Mouse (Mus musculus): ENCODE data around the gene Pafah1b2. TPM values are rescaled to one million over a fixed set of nuclear protein-coding genes. Genes with fewer than 3 reads are reported as not detected.

The Pafah1b2 gene
- polyA plus RNA-seq, 1 experiment from 2014 or later: 82.8 TPM

DNA sequence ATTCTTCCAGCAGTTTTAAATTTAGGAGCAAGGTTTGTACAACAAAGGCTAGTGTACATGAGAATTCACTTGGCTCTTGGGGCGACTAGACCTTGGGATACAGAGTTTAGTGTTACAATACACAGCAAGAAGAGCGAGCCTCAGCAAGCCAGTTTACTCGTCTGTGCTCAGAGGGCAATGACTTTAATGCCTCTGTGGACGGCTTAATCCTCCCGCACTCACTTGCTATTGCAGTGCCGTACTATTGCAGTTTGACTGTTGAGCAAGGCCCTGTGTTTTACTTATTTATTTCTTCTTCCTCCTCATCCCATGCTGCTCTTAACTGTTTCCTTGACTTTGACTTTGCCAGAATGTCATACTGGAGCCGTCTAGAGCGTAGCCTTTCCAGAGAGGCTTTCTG lies 37.7 kb upstream of the Pafah1b2 start:
- H3K9ac ChIP-seq (replicated peaks; ENCODE audit: low read depth): no peak overlapping the region
- ATAC-seq (no peak), DNase-seq (ENCODE audit: low spot score) (no peak)
- no peaks in the 10 kb centered on the region for H3K9me3 ChIP-seq (ENCODE audit: low read length)
- WGBS: 82% methylated on average over 8 of the region's 8 CpGs
- TF ChIP-seq CTCF (IDR thresholded peaks at IDR 0.05) (no peak), EP300 (IDR thresholded peaks at IDR 0.05) (no peak)
- H3K36me3 ChIP-seq (ENCODE audit: insufficient read depth, low read length): no peaks in the 10 kb centered on the region
- no peak overlapping the region for H3K4me3 ChIP-seq (ENCODE audit: low read depth, low read length)
- H3K27me3 ChIP-seq (replicated peaks; ENCODE audit: insufficient read depth, low read length): no peaks in the 10 kb centered on the region
- H3K27ac ChIP-seq (ENCODE audit: low read length): no peak overlapping the region
- H3K4me1 ChIP-seq (ENCODE audit: insufficient read depth, low read depth, low read length): peaks cover 4% of the 10 kb centered on the region; the same call in 1 of the 2 replicates
- no peak overlapping the region for H3K4me2 ChIP-seq (replicated peaks; ENCODE audit: low read depth, low read length)

DNA sequence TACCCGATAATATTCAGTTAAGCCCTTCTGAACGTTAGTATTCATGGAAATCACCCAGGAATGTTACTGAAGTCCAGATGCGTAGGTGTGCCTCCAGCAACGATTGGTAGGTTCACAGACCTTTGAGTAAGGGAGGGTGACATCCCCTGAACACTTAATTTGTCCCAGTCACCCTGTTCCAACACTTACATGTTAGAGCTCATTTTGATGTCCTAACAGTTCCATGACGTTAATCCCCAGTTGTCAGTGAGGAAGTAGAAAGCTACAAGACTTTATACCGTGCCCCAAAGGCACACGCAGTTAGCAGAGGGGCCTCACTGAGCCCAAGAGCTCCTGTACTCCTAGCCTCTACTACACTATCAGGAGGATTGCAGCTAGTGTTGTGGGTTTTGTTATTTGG lies 37.0 kb upstream of the Pafah1b2 start:
- Histone ChIP-seq H3K27ac (ENCODE audit: low read length) (no peak overlapping the region), H3K4me2 (replicated peaks; ENCODE audit: low read depth, low read length) (no peak overlapping the region), H3K36me3 (ENCODE audit: insufficient read depth, low read length) (no peaks in the 10 kb centered on the region), H3K4me3 (ENCODE audit: low read depth, low read length) (no peak overlapping the region), H3K4me1 (ENCODE audit: insufficient read depth, low read depth, low read length) (peaks cover 3% of the 10 kb centered on the region; the same call in 1 of the 2 replicates), H3K9me3 (ENCODE audit: low read length) (no peaks in the 10 kb centered on the region), H3K9ac (replicated peaks; ENCODE audit: low read depth) (no peak overlapping the region), H3K27me3 (replicated peaks; ENCODE audit: insufficient read depth, low read length) (no peaks in the 10 kb centered on the region)
- TF ChIP-seq EP300 (IDR thresholded peaks at IDR 0.05): no peak
- TF ChIP-seq CTCF (IDR thresholded peaks at IDR 0.05): no peak
- DNase-seq (ENCODE audit: low spot score) (peak; percentile 36), ATAC-seq (peak; percentile 35; the same call in 1 of the 2 replicates)
- WGBS: 60% methylated on average over 7 of the region's 7 CpGs

DNA sequence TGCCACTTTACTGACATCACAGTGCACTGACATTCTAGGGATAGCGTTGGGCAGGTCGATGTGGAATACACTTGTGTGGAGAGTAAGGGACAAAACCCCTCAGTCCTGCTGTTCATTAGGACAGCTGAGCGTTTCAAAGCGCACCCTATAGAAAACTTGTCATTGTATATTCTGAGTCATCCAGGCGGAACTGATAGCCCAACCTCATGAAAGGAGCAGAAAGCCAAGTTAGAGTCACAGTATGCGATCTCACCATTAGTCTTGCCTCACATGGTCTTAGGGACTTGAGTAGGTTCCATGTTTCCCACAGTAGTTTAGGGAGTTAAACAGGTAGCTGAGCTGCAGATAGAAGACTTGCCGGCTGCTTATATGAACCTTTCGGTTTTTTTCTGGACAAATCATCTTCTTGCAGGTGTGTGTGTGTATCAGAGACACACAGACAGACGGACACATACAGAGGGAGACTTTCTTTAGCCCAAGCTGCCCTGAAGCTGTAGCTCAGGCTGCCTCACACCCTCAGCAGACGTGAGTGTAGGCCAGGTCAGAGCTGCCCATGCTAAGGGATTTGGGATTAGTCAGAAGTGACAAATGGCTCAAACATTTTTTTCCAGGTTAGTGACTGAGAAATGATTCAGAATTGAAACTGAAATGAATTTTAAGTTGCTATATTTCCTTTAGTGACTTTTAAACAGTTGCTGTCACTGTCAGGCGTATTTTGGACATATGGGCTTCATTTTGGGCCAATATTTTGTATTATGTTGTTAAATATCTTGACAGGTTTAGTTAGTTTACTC lies 34.4 kb upstream of the Pafah1b2 start:
- Histone ChIP-seq H3K4me2 (replicated peaks; ENCODE audit: low read depth, low read length) (no peak overlapping the region), H3K27me3 (replicated peaks; ENCODE audit: insufficient read depth, low read length) (no peaks in the 10 kb centered on the region), H3K27ac (ENCODE audit: low read length) (no peak overlapping the region), H3K9ac (replicated peaks; ENCODE audit: low read depth) (no peak overlapping the region), H3K4me3 (ENCODE audit: low read depth, low read length) (no peak overlapping the region), H3K4me1 (ENCODE audit: insufficient read depth, low read depth, low read length) (no peaks in the 10 kb centered on the region), H3K36me3 (ENCODE audit: insufficient read depth, low read length) (no peaks in the 10 kb centered on the region), H3K9me3 (ENCODE audit: low read length) (no peaks in the 10 kb centered on the region)
- 81% methylated on average over 11 of the region's 11 CpGs for WGBS
- ATAC-seq (no peak), DNase-seq (ENCODE audit: low spot score) (no peak)
- TF ChIP-seq EP300 (IDR thresholded peaks at IDR 0.05) (no peak), CTCF (IDR thresholded peaks at IDR 0.05) (no peak)

DNA sequence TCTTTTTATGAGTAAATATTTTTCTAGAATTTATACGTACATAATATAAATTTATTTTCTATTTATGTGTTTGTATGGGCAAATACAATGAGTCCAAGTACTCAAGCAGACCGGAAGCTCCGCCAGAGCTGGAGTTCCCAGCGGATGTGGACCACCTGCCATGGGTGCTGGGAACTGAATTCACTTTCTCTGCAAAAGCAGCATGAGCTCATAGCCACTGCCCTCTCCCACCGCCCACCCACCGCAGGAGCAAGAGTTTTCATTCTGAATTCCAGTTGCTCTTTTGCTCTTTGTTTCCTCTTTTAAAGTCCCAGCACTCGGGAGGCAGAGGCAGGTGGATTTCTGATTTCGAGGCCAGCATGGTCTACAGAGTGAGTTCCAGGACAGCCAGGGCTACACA lies 31.1 kb upstream of the Pafah1b2 start:
- no peak overlapping the region for H3K9ac ChIP-seq (replicated peaks; ENCODE audit: low read depth)
- no peaks in the 10 kb centered on the region for H3K36me3 ChIP-seq (ENCODE audit: insufficient read depth, low read length)
- ATAC-seq (no peak), DNase-seq (ENCODE audit: low spot score) (no peak)
- TF ChIP-seq EP300 (IDR thresholded peaks at IDR 0.05) (no peak), CTCF (IDR thresholded peaks at IDR 0.05) (no peak)
- no peak overlapping the region for H3K27ac ChIP-seq (ENCODE audit: low read length)
- no peaks in the 10 kb centered on the region for H3K9me3 ChIP-seq (ENCODE audit: low read length)
- H3K27me3 ChIP-seq (replicated peaks; ENCODE audit: insufficient read depth, low read length): no peaks in the 10 kb centered on the region
- no peaks in the 10 kb centered on the region for H3K4me1 ChIP-seq (ENCODE audit: insufficient read depth, low read depth, low read length)
- H3K4me2 ChIP-seq (replicated peaks; ENCODE audit: low read depth, low read length): no peak overlapping the region
- no peak overlapping the region for H3K4me3 ChIP-seq (ENCODE audit: low read depth, low read length)
- 95% methylated on average over 8 of the region's 8 CpGs for WGBS

DNA sequence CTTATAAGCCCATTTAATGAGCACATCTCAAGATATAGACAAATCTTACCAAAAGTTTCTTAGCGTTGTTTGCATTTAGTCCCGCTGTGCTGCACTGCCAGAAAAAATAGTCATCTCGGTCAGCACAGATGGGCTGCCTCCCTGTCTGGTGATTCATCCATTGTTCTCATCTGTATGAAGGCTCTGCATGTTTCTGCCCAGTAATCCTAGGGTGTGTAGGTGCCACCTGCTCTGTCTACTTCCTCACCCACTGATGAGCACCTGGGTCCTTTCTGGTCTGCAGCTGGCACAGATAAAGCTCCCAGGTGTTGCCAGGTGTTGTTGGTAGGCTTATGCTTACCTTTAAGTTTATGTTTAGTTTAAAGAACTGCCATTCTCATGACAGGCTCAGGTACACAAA lies 29.9 kb upstream of the Pafah1b2 start:
- 70% methylated on average over 3 of the region's 3 CpGs for WGBS
- no peak overlapping the region for H3K4me2 ChIP-seq (replicated peaks; ENCODE audit: low read depth, low read length)
- ATAC-seq (no peak), DNase-seq (ENCODE audit: low spot score) (no peak)
- no peak overlapping the region for H3K4me3 ChIP-seq (ENCODE audit: low read depth, low read length)
- no peaks in the 10 kb centered on the region for H3K4me1 ChIP-seq (ENCODE audit: insufficient read depth, low read depth, low read length)
- TF ChIP-seq CTCF (IDR thresholded peaks at IDR 0.05): no peak
- no peak for TF ChIP-seq EP300 (IDR thresholded peaks at IDR 0.05)
- no peak overlapping the region for H3K9ac ChIP-seq (replicated peaks; ENCODE audit: low read depth)
- H3K27me3 ChIP-seq (replicated peaks; ENCODE audit: insufficient read depth, low read length): no peaks in the 10 kb centered on the region
- no peaks in the 10 kb centered on the region for H3K36me3 ChIP-seq (ENCODE audit: insufficient read depth, low read length)
- no peaks in the 10 kb centered on the region for H3K9me3 ChIP-seq (ENCODE audit: low read length)
- no peak overlapping the region for H3K27ac ChIP-seq (ENCODE audit: low read length)

DNA sequence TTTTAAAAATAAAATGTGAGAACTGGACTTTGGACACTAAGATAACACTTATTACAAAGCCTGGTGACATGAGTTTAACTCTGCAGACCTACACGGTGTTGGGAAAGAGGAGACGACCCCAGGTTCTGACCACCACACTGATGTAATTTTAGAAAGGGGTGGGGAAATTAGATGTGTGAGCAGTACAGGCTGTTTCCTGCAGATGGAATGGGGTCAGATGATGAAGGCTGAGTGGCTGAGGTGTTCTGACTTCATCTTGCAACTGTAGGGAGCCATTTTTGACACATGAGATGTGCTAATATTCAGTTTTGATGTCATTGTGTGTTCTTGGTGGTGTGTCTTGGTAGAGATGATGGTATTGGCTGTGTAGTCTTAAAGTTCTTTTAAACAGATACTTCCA lies 28.7 kb upstream of the Pafah1b2 start:
- Histone ChIP-seq H3K9me3 (ENCODE audit: low read length) (no peaks in the 10 kb centered on the region), H3K4me1 (ENCODE audit: insufficient read depth, low read depth, low read length) (no peaks in the 10 kb centered on the region), H3K4me3 (ENCODE audit: low read depth, low read length) (no peak overlapping the region), H3K4me2 (replicated peaks; ENCODE audit: low read depth, low read length) (no peak overlapping the region), H3K27ac (ENCODE audit: low read length) (no peak overlapping the region), H3K36me3 (ENCODE audit: insufficient read depth, low read length) (no peaks in the 10 kb centered on the region), H3K9ac (replicated peaks; ENCODE audit: low read depth) (no peak overlapping the region), H3K27me3 (replicated peaks; ENCODE audit: insufficient read depth, low read length) (no peaks in the 10 kb centered on the region)
- DNase-seq (ENCODE audit: low spot score): no peak
- TF ChIP-seq CTCF (IDR thresholded peaks at IDR 0.05): no peak
- TF ChIP-seq EP300 (IDR thresholded peaks at IDR 0.05): no peak
- WGBS: 70% methylated on average over 2 of the region's 2 CpGs
- ATAC-seq: no peak

All from lung, postnatal 0 days (tissue).